24 mouse cellular contexts compared by ENCODE assay signal in genomic region chr1:14010789-14011188, GRCm38 (mm10).
DNase-seq lines count a peak whose midpoint lies in the region; ATAC-seq and TF ChIP-seq lines count a peak whose summit lies in the region.
"Had no signal": no experiment of that assay in that cellular context is flagged by ENCODE, and none has a peak within 500 bp of the region (broad histone marks: within the 10 kb centered on the region; RNA-seq: fewer than 3 reads in every experiment).

No protein-coding gene starts in this region.

- peak; percentile 29 for DNase-seq in lung, embryonic 14.5 days
- no peak for DNase-seq in lung, postnatal 4 days
- DNase-seq in 3134 (ENCODE audit: extremely low read depth, insufficient read length, low spot score): peak; percentile 16
- DNase-seq in Muller cell, postnatal 12 days (ENCODE audit: inconsistent ontology term): peak; percentile 82
- no peak for DNase-seq in forebrain, embryonic 14.5 days (ENCODE audit: low spot score)
- DNase-seq in layer of hippocampus, postnatal 14 days (ENCODE audit: low spot score in 2 of 2): no peak
- DNase-seq: adrenal gland, postnatal 10 days; adrenal gland, postnatal 36 days; gastrocnemius, postnatal 10 days; gastrocnemius, postnatal 36 days; heart, adult 2 months; heart, postnatal 14 days; heart, postnatal 4 days had no signal

- H3K9ac ChIP-seq in lung, embryonic 14.5 days: no peak overlapping the region
- H3K9ac ChIP-seq in forebrain, embryonic 14.5 days (ENCODE audit: low read length): no peak overlapping the region
- H3K9ac ChIP-seq: embryonic facial prominence, embryonic 12.5 days; embryonic facial prominence, embryonic 15.5 days; forebrain, embryonic 15.5 days; heart, embryonic 13.5 days; hindbrain, embryonic 14.5 days had no signal

- H3K27me3 ChIP-seq in lung, embryonic 14.5 days (ENCODE audit: insufficient read depth, low read length): no peaks in the 10 kb centered on the region
- H3K27me3 ChIP-seq in myocyte (ENCODE audit: control insufficient read depth, insufficient read depth, insufficient read length): no peaks in the 10 kb centered on the region
- H3K27me3 ChIP-seq in forebrain, embryonic 14.5 days (replicated peaks; ENCODE audit: control insufficient read depth, insufficient read depth, low read length): no peaks in the 10 kb centered on the region
- H3K27me3 ChIP-seq: CH12.LX; embryonic facial prominence, embryonic 12.5 days; embryonic facial prominence, embryonic 15.5 days; forebrain, embryonic 15.5 days; heart, embryonic 13.5 days had no signal

- no peak overlapping the region for H3K4me2 ChIP-seq in lung, embryonic 14.5 days
- peak overlapping the region; percentile 63 for H3K4me2 ChIP-seq in myocyte (ENCODE audit: low read depth)
- no peak overlapping the region for H3K4me2 ChIP-seq in forebrain, embryonic 14.5 days (ENCODE audit: low read length)
- H3K4me2 ChIP-seq: embryonic facial prominence, embryonic 12.5 days; embryonic facial prominence, embryonic 15.5 days; forebrain, embryonic 15.5 days; heart, embryonic 13.5 days; hindbrain, embryonic 14.5 days had no signal

- H3K4me3 ChIP-seq in lung, embryonic 14.5 days (ENCODE audit: low read depth, low read length): no peak overlapping the region
- no peak overlapping the region for H3K4me3 ChIP-seq in myocyte
- no peak overlapping the region for H3K4me3 ChIP-seq in forebrain, embryonic 14.5 days (ENCODE audit: low read depth, low read length)
- H3K4me3 ChIP-seq: embryonic facial prominence, embryonic 12.5 days; embryonic facial prominence, embryonic 15.5 days; forebrain, embryonic 15.5 days; heart, adult 2 months; heart, embryonic 10.5 days; heart, embryonic 13.5 days had no signal

- H3ac ChIP-seq in myocyte (ENCODE audit: control insufficient read depth, insufficient read length): no peak overlapping the region

- H3K79me2 ChIP-seq in myocyte (ENCODE audit: control insufficient read depth, insufficient read depth): no peaks in the 10 kb centered on the region

- no peak for TF ChIP-seq POLR2A in myocyte (IDR thresholded peaks at IDR 0.05; ENCODE audit: insufficient read length, low read depth)

- TF ChIP-seq CTCF in lung, embryonic 14.5 days (IDR thresholded peaks at IDR 0.05; ENCODE audit: low read depth): no peak

- H3K4me1 ChIP-seq in lung, embryonic 14.5 days (ENCODE audit: insufficient read depth): no peaks in the 10 kb centered on the region
- no peaks in the 10 kb centered on the region for H3K4me1 ChIP-seq in forebrain, embryonic 14.5 days (ENCODE audit: control insufficient read depth, insufficient read depth, low read length)
- H3K4me1 ChIP-seq: embryonic facial prominence, embryonic 12.5 days; embryonic facial prominence, embryonic 15.5 days; forebrain, embryonic 15.5 days; heart, embryonic 10.5 days; heart, embryonic 13.5 days had no signal

- ATAC-seq in lung, embryonic 14.5 days (ENCODE audit: insufficient read depth): no peak
- no peak for ATAC-seq in forebrain, embryonic 14.5 days
- ATAC-seq: forebrain, embryonic 15.5 days; hindbrain, postnatal 0 days; inflammation-experienced regulatory T-cells, adult 6 months had no signal

- 50% methylated on average over 3 of the region's 3 CpGs for WGBS in lung, embryonic 14.5 days
- WGBS in forebrain, embryonic 14.5 days: 78% methylated on average over 3 of the region's 3 CpGs

- no peaks in the 10 kb centered on the region for H3K36me3 ChIP-seq in lung, embryonic 14.5 days (ENCODE audit: insufficient read depth)
- no peaks in the 10 kb centered on the region for H3K36me3 ChIP-seq in myocyte (ENCODE audit: control insufficient read depth, insufficient read depth)
- no peaks in the 10 kb centered on the region for H3K36me3 ChIP-seq in forebrain, embryonic 14.5 days (ENCODE audit: control insufficient read depth, insufficient read depth, low read length)
- H3K36me3 ChIP-seq: embryonic facial prominence, embryonic 12.5 days; embryonic facial prominence, embryonic 15.5 days; forebrain, embryonic 15.5 days; G1E; heart, embryonic 10.5 days; heart, embryonic 13.5 days had no signal

- no peaks in the 10 kb centered on the region for H3K9me3 ChIP-seq in lung, embryonic 14.5 days (ENCODE audit: low read depth, low read length)
- H3K9me3 ChIP-seq in forebrain, embryonic 14.5 days (replicated peaks; ENCODE audit: control insufficient read depth, low read length): no peaks in the 10 kb centered on the region
- H3K9me3 ChIP-seq: embryonic facial prominence, embryonic 12.5 days; embryonic facial prominence, embryonic 15.5 days; forebrain, embryonic 15.5 days; G1E; heart, embryonic 10.5 days; heart, embryonic 13.5 days had no signal

- H3K27ac ChIP-seq in lung, embryonic 14.5 days (ENCODE audit: low read depth): no peak overlapping the region
- H3K27ac ChIP-seq in forebrain, embryonic 14.5 days (ENCODE audit: low read depth, low read length): no peak overlapping the region
- H3K27ac ChIP-seq: embryonic facial prominence, embryonic 12.5 days; embryonic facial prominence, embryonic 15.5 days; forebrain, embryonic 15.5 days; heart, adult 2 months; heart, embryonic 10.5 days; heart, embryonic 13.5 days; hindbrain, embryonic 14.5 days; hindbrain, postnatal 0 days had no signal

TF ChIP-seq in myocyte, 11 proteins besides CTCF, POLR2A, EP300 and RAD21:
- TF ChIP-seq SRF (IDR thresholded peaks at IDR 0.05; ENCODE audit: control insufficient read depth, insufficient read length, low read depth) (no peak), USF1 (IDR thresholded peaks at IDR 0.05; ENCODE audit: low read depth) (peak; percentile 50), TCF3 (IDR thresholded peaks at IDR 0.05; ENCODE audit: insufficient read length, low read depth) (no peak), MYOG (IDR thresholded peaks at IDR 0.05; ENCODE audit: control insufficient read depth in 1 of 3, insufficient read depth in 1 of 3, insufficient read length in 2 of 3, low read depth in 2 of 3) (no peak), CEBPB (IDR thresholded peaks at IDR 0.05; ENCODE audit: insufficient read depth, poor library complexity, severe bottlenecking) (peak; percentile 91)

Comparison
In these comparisons a context has a peak if more than half of its experiments do, and no peak if none do; other contexts are left out.
1. DNase-seq: peak in lung, embryonic 14.5 days (single experiment), 3134 (single experiment) and Muller cell, postnatal 12 days (single experiment); none in lung, postnatal 4 days (0 of 2), forebrain, embryonic 14.5 days (single experiment) and layer of hippocampus, postnatal 14 days (0 of 2).